Mouse (Mus musculus): ENCODE measurements around the gene Pramel1. TPM values are rescaled to one million over a fixed set of nuclear protein-coding genes. Genes with fewer than 3 reads are reported as not detected.

Pramel1 gene
- not detected for total RNA-seq (2023)

GRCm38 (mm10) chr4:143394181-143394580 lies at the start of gene Pramel1:
Pramel1 (plus strand) TSS chr4:143394428.

GRCm38 (mm10) chr4:143349484-143349906 lies 44.7 kb upstream of the Pramel1 start, which contains the start of gene Lrrc38:
Lrrc38 (plus strand) TSS chr4:143349757.

GRCm38 (mm10) chr4:143412219-143413092 lies 18.2 kb downstream of the Pramel1 start, which contains the start of gene Pramef8:
Pramef8 (plus strand) TSS chr4:143412426.

Other genes starting within 250 kb of the Pramel1 start
- gene Prdm2, start 181.4 kb upstream of the Pramel1 start, total RNA-seq (2023), result 10 to 100 TPM; 47.1 to 49.9 TPM
- 1 to 10 TPM in 1 of 2 experiments, under 1 TPM in 1; 0.95 to 1.6 TPM for gene Pdpn, start 94.9 kb upstream of the Pramel1 start, total RNA-seq (2023)
- not detected for gene Lrrc38, start 44.7 kb upstream of the Pramel1 start, total RNA-seq (2023)
- 10 to 100 TPM; 33.4 to 41.3 TPM for gene Pramef8, start 18.0 kb downstream of the Pramel1 start, total RNA-seq (2023)
- not detected for gene Oog4, start 55.9 kb downstream of the Pramel1 start, total RNA-seq (2023)
- not detected for gene Gm13043, start 116.9 kb downstream of the Pramel1 start, total RNA-seq (2023)
- not detected for gene Gm13040, start 141.5 kb downstream of the Pramel1 start, total RNA-seq (2023)
- not detected for gene BC080695, start 157.3 kb downstream of the Pramel1 start, total RNA-seq (2023)
- gene Gm13057, start 157.3 kb downstream of the Pramel1 start, total RNA-seq (2023), result not detected
- gene Gm13083, start 220.6 kb downstream of the Pramel1 start, total RNA-seq (2023), result not detected